Mouse (Mus musculus) thymus, postnatal 25 days (tissue): ENCODE data around the gene Ankrd33b.

Source experiments
- DNase-seq: peaks from one replicate; pipeline ENCODE4 v3.0.0; 2022

The Ankrd33b gene

DNA sequence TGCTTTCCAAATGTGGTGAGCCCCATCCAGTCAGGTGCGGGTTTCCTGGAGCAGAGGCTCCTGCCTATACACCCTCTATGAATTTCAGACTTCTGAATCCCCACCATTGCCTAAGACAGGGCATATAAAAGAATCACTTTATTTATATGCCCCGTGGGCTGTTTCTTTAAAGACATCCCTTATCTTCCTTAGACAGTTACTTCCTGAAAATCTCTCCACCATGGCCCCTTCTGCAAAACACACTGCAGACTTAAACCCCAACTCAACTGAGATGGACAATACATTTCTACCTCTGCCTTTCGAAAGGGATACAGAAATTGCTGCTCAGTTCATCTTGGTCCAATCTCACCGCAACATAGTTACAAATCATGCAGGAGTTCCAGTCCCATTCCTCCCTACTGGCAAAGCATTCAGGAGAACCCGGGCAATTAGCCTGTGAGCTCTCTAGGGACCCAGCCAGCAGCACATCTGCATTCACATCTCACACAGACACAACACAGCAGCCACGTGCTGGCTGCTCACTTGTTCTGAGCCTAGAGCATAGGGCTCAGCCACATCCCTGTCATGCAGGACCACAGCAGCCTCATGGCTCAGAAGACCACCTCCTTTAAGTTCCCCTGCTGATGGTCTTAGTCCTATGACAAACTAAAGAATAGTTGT, 68.1 kb downstream of the Ankrd33b start:
- no peak for DNase-seq

DNA sequence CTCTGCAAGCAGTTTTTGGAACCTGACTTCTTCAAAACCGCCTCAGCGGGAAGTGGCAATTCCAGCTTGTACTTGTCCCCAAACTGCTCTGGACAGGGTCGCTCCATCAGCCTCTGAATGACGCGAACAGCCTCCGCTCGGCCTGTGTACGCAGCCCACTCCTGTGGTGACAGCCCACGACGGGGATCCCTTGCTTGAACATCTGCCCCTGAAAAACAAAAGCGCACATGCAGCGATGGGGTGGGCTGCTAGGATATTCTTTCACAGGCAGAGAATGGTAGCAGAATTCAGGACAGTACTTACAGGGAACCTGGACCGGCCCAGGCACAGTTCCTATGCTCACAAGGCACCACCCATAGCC, 69.8 kb downstream of the Ankrd33b start:
- DNase-seq: no peak

DNA sequence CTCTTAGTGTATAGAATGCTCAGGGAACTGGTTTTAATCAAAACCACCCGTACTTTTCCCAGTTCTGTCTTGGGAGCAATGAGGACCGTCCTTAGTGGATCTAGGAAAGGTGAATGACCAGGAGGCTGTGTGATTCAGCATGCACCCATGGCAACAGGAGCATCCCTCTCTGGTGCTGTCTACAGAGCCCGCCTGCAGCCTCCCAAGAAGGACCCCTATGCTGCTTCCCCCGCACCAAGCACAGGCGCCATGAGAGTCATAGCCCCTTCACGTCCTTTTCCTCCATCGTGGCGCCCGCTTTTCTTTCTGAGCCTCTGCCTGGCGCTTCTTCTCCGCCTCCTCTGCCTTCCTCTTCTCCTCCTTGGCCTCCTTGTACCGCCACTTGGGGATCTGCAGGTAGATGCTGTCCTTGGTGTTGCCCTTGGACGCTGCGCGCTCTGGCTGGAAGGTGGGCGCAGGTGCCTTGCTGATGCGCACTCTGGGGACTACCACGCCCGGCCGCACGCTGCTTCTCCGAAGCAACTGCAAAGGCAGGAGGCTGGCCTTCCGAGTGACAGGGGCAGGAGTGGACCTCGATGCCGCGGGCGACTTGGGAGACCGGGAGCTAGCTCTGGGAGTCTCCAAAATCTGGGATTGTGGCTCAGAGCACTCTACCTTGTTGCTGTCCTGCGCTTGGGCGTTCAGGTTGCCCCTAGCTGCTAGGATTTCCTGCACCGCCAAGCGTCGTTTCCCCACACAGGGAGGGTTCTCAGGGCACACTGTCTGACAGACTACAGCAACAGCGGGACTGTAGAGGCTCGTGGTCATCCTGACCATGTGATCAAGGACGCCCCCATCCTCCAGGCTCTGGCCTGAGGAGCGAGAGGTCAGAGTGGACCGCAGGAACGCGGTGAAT, 70.4 kb downstream of the Ankrd33b start:
- no peak for DNase-seq

DNA sequence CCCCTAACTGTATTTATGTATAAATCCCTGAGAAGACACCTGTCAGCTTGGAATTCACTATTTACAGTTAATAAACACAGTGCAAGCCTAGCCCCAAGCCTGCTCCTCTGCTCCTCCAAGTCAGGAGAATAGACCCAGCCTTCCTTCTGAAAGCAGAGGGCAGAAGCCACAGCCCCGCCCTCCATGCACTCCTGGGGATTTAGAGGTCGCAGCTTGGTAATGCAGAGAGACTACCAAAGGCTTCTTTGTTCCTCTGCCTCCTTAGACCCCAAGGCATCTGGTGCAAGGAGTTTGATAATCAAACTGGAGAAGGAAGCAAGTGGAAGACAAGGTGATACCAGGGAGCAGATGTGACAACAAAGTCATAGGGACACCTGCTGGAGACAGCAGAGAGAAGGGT, 73.2 kb downstream of the Ankrd33b start:
- no peak for DNase-seq

DNA sequence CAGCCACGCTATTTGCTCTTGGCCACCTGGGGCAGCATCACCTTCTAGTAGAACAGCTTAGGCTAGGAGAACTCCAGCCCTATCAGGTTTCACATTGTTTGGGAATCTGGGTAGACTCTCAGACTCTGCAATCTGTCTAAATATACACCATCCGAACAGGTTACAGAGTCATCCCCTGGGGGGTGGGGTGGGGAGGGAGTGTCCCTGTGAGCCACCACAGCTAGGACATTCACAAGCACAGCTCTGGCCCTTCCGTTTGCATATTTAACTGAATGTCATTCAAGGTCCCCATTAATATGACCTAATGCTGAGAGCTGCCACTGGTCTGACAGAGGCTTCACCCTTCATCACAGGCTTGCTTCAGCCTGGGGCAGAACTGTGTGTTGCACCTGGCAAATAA, 74.9 kb downstream of the Ankrd33b start:
- DNase-seq: no peak

DNA sequence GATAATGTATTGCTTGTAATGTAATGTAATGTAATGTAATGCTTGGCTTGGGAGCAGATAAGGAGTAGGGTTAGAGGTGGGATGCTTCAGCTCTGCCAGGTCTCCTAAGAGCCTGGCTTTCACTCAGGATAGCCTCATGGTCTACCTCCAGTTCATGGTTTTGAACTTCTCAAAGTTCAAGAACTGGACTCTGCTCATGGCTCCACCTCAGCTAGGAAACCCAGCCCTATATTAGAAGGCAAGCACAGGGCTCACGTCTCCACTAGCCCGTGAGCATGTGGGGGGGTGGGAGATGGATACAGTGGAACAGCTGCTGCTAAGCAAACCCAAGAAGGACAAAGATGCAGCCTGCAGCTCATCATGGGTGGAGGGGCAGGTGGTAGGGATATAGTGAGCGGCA, 81.8 kb downstream of the Ankrd33b start:
- no peak for DNase-seq

DNA sequence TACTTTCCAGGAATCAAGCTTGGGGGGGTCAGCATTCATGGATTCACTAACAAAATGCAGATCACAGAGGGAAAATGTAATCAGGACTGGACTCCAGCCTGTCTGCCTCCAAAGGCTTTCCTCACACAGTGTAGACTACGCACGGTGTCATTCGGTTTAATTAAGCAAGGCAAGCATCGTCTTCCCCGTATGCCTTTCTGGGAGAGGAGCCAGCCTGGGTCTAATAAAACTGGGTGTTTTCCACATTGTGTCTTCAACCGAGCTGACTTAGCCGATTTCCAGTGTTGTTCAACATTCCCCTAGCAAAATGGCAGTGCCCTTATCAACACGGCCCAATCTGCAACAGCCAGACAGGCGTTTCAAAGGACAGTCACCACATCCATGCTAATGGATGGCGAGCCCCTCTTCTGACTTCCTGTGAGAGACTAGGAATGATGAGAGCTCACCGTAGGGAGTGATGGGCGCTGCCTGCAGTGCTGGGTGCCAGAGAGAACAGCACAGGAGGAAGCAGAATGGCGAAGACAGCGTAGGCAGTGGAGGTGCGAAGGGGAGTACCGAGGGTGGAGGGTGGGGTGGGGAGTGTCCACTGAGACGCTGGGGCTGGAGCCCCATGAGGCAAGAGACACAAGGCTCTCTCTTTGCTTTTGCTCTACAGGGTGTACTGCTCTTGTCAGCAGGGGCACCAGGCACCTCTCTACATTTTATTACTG, 82.4 kb downstream of the Ankrd33b start:
- no peak for DNase-seq

DNA sequence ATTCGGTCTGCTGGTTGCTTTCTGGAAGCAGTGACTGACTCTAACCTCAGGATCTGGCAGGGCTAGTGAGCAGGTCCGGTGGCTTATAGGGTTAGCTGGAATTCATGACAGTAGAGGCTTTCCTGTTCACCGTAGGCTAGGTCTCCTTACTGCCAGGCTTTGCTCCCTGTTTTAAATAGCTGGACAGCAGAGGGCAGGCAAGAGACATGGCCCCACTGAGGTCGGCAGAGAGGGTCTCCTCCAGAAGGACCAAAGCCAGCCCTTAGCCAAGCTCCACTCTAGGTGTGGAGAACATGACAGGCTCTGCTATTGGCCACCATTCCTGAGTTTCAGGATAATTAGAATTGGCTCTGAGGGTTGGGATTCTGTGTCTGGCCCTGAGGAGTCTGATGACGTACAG, 83.4 kb downstream of the Ankrd33b start:
- no peak for DNase-seq

DNA sequence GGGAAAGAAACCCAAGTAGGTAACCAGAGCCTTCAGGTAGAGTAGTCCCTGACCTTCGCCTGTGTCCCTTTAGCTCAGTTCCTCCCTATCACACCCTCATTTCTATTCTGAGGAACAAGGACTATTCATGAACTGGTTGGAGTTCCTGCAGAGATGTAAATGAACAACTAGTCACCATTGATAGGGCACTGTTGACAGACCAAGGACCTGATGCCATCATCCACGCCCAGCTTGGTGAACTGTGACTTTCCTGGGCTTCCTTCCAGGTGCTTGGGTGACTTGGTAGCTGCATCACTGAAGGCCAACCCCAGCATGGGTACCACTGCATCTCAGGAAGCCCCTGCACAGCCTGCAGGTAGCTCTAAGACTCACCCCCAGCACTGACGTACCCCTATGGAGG, 85.2 kb downstream of the Ankrd33b start:
- no peak for DNase-seq

DNA sequence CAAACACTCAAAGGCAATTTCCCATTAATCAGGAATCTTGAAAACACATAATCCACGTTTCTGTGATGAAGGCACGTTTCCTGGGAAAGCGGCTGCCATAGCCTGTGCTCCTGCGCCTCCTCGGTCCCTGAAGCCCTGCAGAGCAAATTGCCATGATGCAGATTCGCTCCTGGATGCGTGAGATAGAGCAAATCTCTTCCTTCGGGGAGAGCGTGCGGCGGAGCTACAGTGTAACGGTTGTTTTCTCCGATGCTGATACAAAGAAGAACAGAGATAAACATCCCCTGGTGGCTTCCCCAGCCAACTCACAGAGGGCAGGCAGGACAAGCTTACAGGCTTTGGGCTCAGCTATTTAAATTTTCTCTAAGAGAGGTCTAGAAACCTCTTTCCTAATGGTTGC, 85.7 kb downstream of the Ankrd33b start:
- DNase-seq: no peak

DNA sequence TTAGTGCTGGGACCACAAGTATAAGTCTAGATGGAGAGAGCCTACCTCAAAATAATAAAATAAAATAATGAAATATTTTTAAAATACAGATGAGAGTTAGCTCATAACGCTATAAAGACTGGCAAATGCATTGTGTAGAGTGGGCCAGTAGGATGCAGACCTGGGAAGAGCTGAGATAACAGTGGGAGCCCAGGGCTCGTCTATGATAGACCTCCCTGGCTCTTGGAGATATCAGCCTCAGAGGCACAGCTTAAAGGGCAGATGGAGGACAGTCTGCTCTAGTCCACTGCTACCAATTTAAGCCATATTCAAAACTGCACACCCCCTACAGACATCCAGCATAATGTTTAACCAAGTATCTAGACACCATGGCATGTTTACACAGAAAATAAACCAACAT, 86.8 kb downstream of the Ankrd33b start:
- DNase-seq: no peak

DNA sequence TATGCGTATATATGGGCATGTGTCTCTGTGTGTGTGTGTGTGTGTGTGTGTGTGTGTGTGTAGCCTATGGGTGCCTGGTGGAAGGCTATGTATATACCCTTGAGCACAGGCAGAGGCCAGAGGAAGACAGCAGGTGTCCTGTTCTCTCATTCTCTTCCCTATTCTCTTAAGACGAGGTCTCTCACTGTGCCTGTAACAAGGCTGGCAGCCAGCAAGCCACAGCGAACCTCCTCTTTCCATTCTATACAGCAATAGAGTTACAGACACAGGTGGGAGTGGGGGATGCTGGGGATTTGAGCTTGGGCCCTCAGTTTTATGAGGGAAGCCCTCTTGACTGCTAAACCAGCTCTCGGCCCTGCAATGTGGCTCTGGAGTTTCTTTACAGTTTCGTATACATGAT, 87.5 kb downstream of the Ankrd33b start:
- no peak for DNase-seq

DNA sequence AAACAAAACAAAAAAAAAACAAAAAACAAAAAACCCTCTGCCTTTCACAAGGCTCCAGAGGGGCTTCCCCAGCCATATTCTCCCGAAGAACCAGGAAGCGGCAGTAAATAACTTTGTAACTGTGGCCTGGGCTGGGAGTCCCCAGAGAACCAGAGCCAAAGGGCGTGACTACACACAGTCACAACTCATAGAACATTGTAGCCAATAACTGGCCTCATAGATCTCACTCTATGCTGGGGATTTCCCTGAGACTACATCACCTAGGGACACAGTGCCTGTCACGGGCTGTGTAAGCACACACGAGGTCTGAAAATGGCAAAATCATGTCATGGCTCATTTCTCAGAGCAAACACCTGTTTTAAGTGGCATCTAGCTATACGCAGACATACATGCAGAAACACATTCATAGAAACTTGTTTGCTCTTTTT, 87.9 kb downstream of the Ankrd33b start:
- DNase-seq: no peak

DNA sequence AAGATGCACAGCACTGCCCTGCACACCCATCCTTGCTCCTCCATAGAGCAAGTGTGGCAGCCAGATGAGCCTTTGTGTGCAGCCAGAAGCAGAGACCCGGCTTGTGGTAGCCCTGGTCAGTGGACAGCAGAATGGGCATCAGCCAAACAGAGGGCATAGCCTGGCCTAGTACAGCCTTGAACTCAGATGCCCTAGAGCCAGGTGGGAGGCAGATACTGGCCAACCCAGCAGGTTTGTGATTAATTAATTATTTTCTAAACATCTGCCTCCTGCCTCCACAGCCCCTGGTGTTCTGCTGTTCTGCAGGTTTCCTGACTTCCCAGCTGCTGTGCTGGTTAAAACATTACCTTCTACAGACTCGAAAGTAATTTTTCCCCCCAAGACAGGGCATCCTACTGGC, 88.4 kb downstream of the Ankrd33b start:
- no peak for DNase-seq

DNA sequence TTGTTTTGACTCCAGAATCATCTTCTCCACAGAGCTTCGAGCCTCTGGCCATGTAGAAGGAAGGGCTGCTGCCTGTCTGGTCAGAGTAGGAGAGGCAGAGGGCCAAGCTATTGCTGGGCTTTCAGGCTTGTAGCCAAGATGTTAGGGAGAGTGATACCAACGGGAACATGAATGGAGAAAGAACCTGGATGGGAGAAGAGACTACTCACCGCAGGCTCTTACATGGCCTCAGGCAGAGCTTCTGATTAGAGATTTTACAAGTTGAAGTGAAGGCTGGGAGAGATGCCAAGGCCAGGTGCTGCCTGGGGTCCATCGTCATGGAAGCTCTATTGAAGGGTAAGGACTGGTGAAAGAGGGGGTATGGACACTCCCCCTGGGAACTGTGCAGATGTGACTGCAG, 89.4 kb downstream of the Ankrd33b start:
- no peak for DNase-seq

DNA sequence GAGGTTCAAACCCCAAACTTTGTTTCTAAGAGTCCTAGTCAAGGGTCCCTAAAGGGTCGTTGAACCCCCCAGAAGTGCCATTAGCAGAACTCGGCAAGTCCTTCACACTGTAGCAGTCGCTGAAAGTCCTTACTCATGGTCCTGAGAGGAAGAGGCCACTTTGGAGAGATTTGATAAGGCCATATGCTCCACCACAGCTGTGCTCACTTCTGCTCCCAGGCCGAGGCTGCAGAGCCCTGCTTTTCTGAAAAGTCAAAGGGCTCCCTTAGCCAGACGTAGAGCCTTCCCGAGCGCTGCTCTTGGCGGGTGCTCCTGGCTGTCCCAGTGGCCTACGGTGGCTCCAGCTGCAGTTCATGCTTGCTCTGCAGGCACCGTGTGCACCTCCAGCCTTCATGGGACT, 94.0 kb downstream of the Ankrd33b start:
- DNase-seq: no peak

DNA sequence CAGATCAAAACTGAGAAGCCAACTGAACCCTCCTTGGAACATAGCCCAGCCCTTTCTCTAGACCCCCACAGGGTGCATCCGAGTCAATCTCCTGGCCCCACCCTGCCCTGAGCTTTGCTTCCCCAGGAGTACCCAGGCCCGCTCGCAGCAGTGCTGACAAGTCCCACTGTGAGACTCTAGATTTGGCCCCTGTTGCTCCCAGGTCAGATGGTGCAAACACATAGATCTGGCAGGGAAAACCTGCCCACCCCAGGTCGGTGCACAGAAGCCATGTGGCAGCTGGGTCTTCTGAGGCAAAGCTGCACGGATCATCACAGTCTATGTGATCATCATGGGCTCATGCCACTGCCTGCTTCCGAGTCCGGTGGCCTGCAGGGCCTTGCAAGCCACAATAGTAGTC, 94.8 kb downstream of the Ankrd33b start:
- no peak for DNase-seq

DNA sequence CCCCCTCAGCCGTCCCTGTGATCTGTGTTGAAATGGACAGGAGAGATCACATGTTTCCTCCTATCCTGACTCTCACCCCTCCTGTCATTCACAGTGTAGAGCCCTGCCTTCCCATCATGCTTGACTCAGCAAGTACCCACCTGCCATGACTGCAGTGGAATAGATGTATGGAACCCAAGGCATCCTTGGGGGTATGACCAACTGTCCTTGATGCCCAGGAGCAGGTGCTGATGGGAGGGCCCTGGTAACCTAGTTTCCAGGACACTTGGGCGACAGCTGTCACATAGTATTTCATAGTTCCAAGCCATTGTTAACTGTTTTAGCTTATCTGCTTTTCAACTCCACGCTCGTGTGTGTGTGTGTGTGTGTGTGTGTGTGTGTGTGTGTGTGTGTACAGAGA, 98.0 kb downstream of the Ankrd33b start:
- no peak for DNase-seq

DNA sequence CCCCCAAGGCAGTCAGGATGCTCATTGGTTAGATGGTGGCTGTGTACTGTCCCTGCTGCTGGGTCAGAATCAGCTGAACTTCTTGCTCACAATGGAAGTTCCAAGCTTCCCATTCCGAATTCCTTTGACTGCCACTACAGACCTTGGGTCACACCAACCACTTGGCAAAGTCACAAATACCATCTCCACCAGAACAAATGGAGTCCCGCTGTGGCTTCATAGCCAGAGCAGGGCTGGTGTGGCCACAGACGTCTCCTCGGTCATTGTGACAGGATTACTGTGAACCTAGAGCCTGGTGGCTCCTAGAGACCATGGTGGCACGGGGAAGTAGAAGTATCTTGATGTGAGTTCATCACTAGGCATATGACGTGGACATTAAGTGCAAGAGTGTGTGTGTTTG, 99.4 kb downstream of the Ankrd33b start:
- DNase-seq: no peak

DNA sequence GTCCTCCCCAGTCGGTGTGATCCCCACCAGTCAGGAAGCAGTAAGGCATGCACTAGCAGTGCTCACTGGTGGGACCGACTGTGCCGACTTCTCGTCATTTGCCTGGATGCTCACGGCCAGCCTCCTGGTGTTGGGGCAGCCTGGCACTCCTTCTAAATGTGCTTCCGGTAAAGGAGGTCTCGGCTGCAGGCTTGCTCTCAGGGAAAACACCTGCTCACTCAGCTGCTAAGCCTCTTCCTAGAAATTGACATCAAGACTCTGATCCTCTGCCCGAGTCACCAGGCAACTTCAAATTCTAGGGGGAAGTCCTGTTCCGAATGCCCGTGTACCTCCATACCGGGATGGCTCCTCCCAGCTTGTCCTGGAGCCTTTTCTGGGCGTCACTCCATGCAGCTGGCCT, 101.7 kb downstream of the Ankrd33b start:
- DNase-seq: no peak

DNA sequence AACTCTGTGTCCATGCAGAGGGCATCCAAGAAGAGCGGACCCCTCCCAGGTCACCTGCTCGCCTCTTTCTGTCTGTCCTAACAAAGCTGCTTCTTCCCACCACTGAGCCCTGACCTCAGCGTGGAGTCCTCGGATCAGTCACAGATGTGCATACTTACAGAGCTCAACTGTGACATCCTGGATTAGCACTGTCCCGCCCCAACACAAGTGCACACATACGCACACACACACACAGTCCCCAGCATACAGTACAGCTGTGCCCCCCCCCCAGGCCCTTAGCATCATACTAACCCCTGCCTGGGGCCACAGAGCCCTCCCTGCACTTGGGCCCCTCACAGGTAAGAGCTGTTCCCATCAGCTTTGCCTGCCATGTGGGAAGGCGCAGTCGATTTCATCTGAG, 102.1 kb downstream of the Ankrd33b start:
- DNase-seq: no peak

DNA sequence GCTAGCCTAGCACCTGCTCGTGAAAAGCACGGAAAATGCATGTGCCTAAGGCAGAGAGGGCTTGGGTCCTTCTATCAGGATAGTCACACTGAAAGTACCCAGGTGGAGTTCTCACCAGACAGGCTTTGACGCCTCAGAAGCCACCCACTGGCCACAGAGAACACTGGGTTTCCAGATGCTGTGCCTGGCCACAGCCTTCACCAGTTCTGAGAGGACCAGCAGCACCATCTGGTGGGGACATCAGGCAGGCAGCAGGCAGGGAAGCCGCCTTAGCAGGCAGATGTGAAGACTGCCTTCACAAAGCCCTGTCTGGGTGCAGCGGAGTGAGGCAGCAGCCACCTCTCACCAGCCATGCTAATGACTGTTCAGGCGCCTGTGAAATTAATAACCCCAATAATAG, 102.7 kb downstream of the Ankrd33b start:
- DNase-seq: peak; percentile 70

DNA sequence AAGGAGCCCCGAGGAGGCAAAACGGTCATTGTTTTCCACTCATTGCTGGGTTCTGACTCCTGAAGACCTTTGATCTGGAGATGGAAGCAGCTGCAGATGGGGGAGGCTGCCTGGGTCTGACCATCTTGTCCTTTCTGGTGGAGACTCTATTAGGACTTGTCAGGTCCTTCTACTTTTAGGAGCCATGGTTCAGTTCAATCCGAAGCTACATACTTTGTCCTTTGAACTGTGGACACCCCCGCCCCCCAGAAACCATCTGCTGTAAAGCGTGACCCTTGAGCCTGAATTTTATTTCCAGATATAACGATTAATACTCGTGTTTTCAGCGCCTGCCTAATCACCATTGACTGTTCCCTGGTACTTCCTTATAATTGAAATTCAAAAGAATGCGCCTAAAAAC, 105.2 kb downstream of the Ankrd33b start:
- no peak for DNase-seq

DNA sequence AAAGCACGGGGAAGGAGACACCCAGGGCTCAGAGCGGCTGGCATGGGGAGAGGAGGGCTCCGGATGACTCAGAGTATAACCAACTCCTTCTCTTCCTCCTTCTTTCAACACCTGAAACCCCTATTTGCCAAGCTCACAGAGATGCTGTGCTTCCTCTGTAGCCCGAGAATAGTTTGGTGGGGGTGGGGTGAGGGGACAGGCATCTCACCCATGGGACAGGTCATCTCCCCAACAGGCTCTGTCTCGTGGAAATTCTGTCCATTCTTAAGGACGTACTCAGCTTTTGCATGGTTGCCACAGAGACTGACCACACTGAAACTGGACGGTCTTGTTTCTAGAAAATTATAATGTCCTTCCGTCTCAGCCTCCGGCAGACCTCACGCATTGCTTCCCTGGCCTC, 106.4 kb downstream of the Ankrd33b start:
- DNase-seq: no peak
